Mouse (Mus musculus): ENCODE measurements around the gene Erich4. TPM values are rescaled to one million over a fixed set of nuclear protein-coding genes. Genes with fewer than 3 reads are reported as not detected.
A peak's percentile ranks its signal among the peaks of the same experiment; 100 is the strongest.

Erich4 gene
- polyA plus RNA-seq, 1 experiment from 2014 or later = not detected

DNA sequence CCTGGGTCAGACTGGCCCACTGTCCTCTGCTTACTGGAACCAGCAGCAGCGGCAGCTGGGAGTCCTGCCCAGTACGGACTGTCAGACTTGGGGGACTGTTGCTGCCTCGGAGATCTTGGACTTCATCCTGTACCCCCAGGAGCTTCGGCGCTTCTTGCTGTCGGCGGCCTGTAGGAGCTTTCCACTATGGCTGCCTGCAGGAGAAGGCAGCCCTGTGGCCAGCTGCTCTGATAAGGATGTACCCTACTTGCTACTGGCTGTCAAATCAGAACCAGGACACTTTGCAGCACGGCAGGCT is 12.6 kb upstream of the Erich4 start:
- H3K36me3 ChIP-seq (replicated peaks; ENCODE audit: control insufficient read depth, insufficient read depth, low read depth, low read length) = no peaks in the 10 kb centered on the region
- 53% methylated on average over 8 of the region's 8 CpGs for WGBS
- H3K27me3 ChIP-seq (ENCODE audit: control insufficient read depth, insufficient read depth, low read length) = no peaks in the 10 kb centered on the region; the same call in 1 of the 2 replicates
- no peak overlapping the region for H3K4me3 ChIP-seq (ENCODE audit: low read depth, low read length)
- no peaks in the 10 kb centered on the region for H3K9me3 ChIP-seq (replicated peaks; ENCODE audit: control insufficient read depth, low read length)
- H3K4me2 ChIP-seq (ENCODE audit: low read depth, low read length) = peak overlapping the region; percentile 68
- no peak overlapping the region for H3K27ac ChIP-seq (replicated peaks; ENCODE audit: low read depth, low read length)
- H3K4me1 ChIP-seq (ENCODE audit: control insufficient read depth, insufficient read depth, low read length) = no peaks in the 10 kb centered on the region
- DNase-seq (ENCODE audit: low spot score) (no peak), ATAC-seq (replicated peaks; ENCODE audit: insufficient number of reproducible peaks, low FRiP score, low TSS enrichment, low read depth) (no peak)
- H3K9ac ChIP-seq (replicated peaks; ENCODE audit: low read length) = no peak overlapping the region; the same call in 1 of the 2 replicates

DNA sequence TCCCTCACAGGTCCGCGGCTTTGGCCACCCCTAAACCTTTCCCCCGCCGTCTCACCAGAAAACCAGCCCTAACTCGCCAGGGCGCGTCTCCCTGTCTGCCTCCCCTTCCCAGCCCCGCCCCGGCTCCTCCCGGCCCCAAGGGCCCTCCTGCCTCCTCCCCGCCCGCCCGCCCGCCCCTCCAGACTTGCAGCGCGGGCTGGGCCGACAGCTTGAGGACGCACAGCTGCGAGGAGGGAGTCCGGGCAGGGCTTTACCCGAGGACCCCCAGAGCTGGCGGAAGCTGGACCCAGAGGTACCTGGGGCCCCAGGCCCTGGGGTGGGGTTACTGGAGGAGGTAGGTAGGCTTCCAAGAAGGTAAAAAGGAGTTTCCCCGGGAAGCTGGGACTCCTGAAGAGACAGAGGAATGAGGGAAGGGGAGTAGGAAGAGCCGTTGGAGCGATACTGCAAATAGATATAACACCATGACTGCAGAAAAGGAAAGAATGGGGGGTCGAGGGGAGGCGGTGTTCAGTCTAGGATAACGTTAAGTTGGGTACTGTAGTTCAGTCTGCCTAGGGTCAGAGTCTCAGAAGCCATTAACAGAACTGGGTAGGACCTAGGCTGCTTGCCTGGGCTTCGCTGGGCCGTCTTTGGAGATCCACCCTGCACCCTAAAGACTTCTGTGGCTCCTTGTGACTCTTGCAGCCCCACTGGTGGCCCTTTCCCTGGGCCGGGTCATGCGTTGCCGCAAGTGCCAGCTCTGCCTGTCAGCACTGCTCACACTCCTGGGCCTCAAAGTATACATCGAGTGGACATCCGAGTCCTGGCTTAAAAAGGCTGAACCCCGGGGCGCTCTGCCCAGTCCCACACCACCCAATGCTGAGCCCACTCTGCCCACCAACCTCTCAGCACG is 12.0 kb upstream of the Erich4 start:
- ATAC-seq (replicated peaks; ENCODE audit: insufficient number of reproducible peaks, low FRiP score, low TSS enrichment, low read depth) = no peak
- 18% methylated on average over 37 of the region's 38 CpGs for WGBS
- Histone ChIP-seq H3K36me3 (replicated peaks; ENCODE audit: control insufficient read depth, insufficient read depth, low read depth, low read length) (no peaks in the 10 kb centered on the region), H3K27ac (replicated peaks; ENCODE audit: low read depth, low read length) (no peak overlapping the region), H3K9me3 (replicated peaks; ENCODE audit: control insufficient read depth, low read length) (no peaks in the 10 kb centered on the region), H3K4me3 (ENCODE audit: low read depth, low read length) (peak overlapping the region; percentile 20), H3K27me3 (ENCODE audit: control insufficient read depth, insufficient read depth, low read length) (no peaks in the 10 kb centered on the region; the same call in 1 of the 2 replicates), H3K4me1 (ENCODE audit: control insufficient read depth, insufficient read depth, low read length) (no peaks in the 10 kb centered on the region), H3K4me2 (ENCODE audit: low read depth, low read length) (peak overlapping the region; percentile 68), H3K9ac (replicated peaks; ENCODE audit: low read length) (peak overlapping the region; percentile 43)
- DNase-seq (ENCODE audit: low spot score) = peak; percentile 61

DNA sequence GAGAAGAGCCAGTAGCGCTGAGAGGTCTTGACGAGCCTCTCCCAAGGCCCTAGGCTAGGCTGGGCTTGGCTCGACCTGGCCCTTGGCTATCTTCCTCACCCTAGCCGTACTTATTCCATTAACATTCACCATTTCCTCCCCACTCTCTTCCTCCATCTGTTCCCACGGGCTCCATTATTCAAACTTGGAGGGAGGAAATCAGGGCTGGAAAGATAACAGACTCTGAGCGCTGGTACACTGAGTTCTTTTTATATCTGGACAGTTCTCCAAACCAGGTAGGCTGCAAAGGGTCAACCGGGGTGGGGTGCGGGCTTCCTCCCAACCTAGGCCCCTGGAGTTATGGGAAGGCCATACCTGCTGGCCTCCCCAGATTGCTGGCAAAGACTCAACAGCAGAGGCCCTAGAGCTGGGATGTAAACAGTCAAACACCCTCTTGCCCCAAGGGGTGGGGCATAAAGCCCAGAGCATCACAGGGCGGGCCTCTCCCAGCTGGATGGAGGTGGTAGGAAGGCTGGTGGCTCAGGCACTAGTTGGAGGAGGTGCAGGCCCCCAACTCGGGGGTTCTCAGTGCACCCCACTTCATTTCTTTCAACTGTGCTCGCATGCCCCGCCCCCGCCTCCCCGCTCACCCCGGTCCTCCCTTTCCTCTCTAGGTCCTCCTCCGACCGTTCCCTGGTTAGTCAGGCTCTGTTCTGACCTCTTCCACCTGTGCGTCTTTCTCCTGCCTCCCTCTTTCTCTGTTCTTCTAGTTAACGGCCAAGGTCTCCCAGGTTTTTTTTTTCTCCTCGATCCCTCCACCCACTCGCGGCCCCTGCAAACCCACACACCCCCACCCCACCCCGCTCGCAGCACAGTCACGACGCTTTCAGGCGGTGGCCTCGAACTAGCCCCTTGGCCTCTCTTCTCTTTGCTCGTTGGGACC is 11.1 kb upstream of the Erich4 start, which contains the start of gene B3gnt8:
B3gnt8 (plus strand) TSS at position 146 of the 922 bp plus-strand sequence.
- H3K4me1 ChIP-seq (ENCODE audit: control insufficient read depth, insufficient read depth, low read length) = no peaks in the 10 kb centered on the region
- H3K9me3 ChIP-seq (replicated peaks; ENCODE audit: control insufficient read depth, low read length) = no peaks in the 10 kb centered on the region
- H3K36me3 ChIP-seq (replicated peaks; ENCODE audit: control insufficient read depth, insufficient read depth, low read depth, low read length) = no peaks in the 10 kb centered on the region; the same call in 1 of the 2 replicates
- H3K27ac ChIP-seq (replicated peaks; ENCODE audit: low read depth, low read length) = no peak within 1 kb of the TSS
- peak within 1 kb of the TSS; percentile 20 for H3K4me3 ChIP-seq (ENCODE audit: low read depth, low read length)
- 18% methylated on average over 29 of the region's 29 CpGs for WGBS
- no peaks in the 10 kb centered on the region; the same call in 1 of the 2 replicates for H3K27me3 ChIP-seq (ENCODE audit: control insufficient read depth, insufficient read depth, low read length)
- DNase-seq (ENCODE audit: low spot score) (no peak), ATAC-seq (replicated peaks; ENCODE audit: insufficient number of reproducible peaks, low FRiP score, low TSS enrichment, low read depth) (peak; percentile 33; the same call in 1 of the 2 replicates)
- peak within 1 kb of the TSS; percentile 43 for H3K9ac ChIP-seq (replicated peaks; ENCODE audit: low read length)
- H3K4me2 ChIP-seq (ENCODE audit: low read depth, low read length) = peak within 1 kb of the TSS; percentile 68

DNA sequence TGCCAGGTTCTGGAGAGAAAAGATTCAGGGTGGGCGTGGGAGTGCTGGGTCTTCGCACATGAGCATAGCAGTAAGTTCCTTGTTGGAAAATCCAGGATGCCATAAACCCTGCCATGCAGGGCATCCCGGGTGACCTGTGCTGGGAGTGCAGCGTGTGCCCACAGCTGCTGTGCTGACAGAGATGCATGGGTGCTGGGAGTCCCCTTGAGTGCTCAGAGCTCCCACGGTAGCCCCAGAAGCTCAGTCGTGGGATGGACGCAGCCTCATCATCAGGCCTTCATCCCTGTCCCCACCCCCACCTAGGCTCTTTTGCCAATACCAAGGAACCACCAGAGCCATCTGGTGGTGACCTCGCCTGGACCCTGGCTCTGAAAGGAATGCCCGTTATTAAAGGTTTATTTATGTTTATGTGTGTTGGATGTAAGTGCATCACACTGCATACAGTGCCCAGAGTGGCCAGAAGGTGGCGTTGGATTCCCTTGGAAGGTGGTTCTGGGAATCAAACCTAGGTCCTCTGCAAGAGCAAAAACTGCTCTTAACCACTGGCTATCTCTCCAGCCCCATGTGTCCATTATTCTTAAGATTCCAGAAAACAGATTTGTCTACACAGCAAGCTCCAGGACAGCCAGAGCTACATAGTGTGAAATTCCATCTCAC is 10.0 kb upstream of the Erich4 start:
- Histone ChIP-seq H3K27me3 (ENCODE audit: control insufficient read depth, insufficient read depth, low read length) (no peaks in the 10 kb centered on the region; the same call in 1 of the 2 replicates), H3K36me3 (replicated peaks; ENCODE audit: control insufficient read depth, insufficient read depth, low read depth, low read length) (no peaks in the 10 kb centered on the region; the same call in 1 of the 2 replicates), H3K27ac (replicated peaks; ENCODE audit: low read depth, low read length) (no peak overlapping the region), H3K9ac (replicated peaks; ENCODE audit: low read length) (no peak overlapping the region), H3K9me3 (replicated peaks; ENCODE audit: control insufficient read depth, low read length) (no peaks in the 10 kb centered on the region), H3K4me1 (ENCODE audit: control insufficient read depth, insufficient read depth, low read length) (no peaks in the 10 kb centered on the region), H3K4me3 (ENCODE audit: low read depth, low read length) (no peak overlapping the region), H3K4me2 (ENCODE audit: low read depth, low read length) (no peak overlapping the region)
- DNase-seq (ENCODE audit: low spot score) = peak; percentile 35
- no peak for ATAC-seq (replicated peaks; ENCODE audit: insufficient number of reproducible peaks, low FRiP score, low TSS enrichment, low read depth)
- WGBS = 80% methylated on average over 10 of the region's 10 CpGs

DNA sequence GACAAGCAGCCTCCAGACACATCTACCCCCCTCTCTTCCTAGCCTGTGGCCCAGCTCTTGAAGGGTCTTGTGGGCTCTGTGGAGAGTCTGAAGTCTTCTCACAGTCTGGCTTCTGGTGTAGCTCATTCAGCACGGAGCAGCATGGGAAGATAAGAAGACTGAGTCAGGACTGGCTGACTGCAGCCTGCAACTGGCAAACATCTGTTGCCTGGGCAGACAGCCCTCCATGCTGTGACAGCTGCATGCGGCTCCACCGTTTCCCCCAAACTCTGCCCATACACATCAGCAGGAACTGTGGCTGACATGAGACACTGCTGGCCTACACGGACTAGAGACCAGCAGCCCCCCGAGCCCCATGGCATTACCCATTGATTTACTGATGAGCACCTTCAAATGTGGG is 9.2 kb upstream of the Erich4 start:
- Histone ChIP-seq H3K9ac (replicated peaks; ENCODE audit: low read length) (no peak overlapping the region), H3K4me1 (ENCODE audit: control insufficient read depth, insufficient read depth, low read length) (no peaks in the 10 kb centered on the region), H3K9me3 (replicated peaks; ENCODE audit: control insufficient read depth, low read length) (no peaks in the 10 kb centered on the region), H3K4me3 (ENCODE audit: low read depth, low read length) (no peak overlapping the region), H3K27ac (replicated peaks; ENCODE audit: low read depth, low read length) (no peak overlapping the region), H3K4me2 (ENCODE audit: low read depth, low read length) (no peak overlapping the region), H3K36me3 (replicated peaks; ENCODE audit: control insufficient read depth, insufficient read depth, low read depth, low read length) (no peaks in the 10 kb centered on the region; the same call in 1 of the 2 replicates), H3K27me3 (ENCODE audit: control insufficient read depth, insufficient read depth, low read length) (no peaks in the 10 kb centered on the region; the same call in 1 of the 2 replicates)
- ATAC-seq (replicated peaks; ENCODE audit: insufficient number of reproducible peaks, low FRiP score, low TSS enrichment, low read depth) = no peak
- DNase-seq (ENCODE audit: low spot score) = no peak
- 82% methylated on average over 5 of the region's 5 CpGs for WGBS

DNA sequence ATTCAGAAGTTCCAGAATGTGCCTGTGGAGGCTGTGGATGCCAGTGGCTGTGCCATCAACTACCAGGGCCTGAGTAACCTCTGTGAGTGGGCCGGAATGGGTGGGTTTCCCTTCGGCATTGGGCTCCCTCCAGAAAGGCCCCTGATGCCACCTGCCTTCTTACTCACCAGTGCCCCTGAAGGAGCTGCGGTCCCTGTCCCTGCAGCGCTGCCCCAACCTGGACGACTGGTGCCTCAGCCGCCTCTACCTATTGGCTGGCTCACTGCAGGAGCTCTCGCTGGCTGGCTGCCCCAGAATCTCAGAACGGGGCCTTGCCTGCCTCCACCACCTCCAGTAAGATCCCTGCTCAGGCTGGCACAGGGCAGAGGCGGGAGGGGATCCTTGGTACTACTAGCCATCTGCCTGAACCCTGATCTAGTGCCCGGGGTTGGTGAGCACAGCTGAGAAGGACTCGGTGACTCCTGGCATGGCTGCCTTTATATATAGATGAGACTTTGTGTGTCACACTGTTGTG is 8.2 kb upstream of the Erich4 start:
- 90% methylated on average over 11 of the region's 11 CpGs for WGBS
- DNase-seq (ENCODE audit: low spot score) = no peak
- no peak overlapping the region for H3K4me2 ChIP-seq (ENCODE audit: low read depth, low read length)
- no peaks in the 10 kb centered on the region for H3K4me1 ChIP-seq (ENCODE audit: control insufficient read depth, insufficient read depth, low read length)
- no peak overlapping the region for H3K27ac ChIP-seq (replicated peaks; ENCODE audit: low read depth, low read length)
- H3K36me3 ChIP-seq (replicated peaks; ENCODE audit: control insufficient read depth, insufficient read depth, low read depth, low read length) = no peaks in the 10 kb centered on the region; the same call in 1 of the 2 replicates
- H3K9me3 ChIP-seq (replicated peaks; ENCODE audit: control insufficient read depth, low read length) = no peaks in the 10 kb centered on the region
- no peak overlapping the region for H3K4me3 ChIP-seq (ENCODE audit: low read depth, low read length)
- H3K9ac ChIP-seq (replicated peaks; ENCODE audit: low read length) = no peak overlapping the region
- ATAC-seq (replicated peaks; ENCODE audit: insufficient number of reproducible peaks, low FRiP score, low TSS enrichment, low read depth) = no peak
- H3K27me3 ChIP-seq (ENCODE audit: control insufficient read depth, insufficient read depth, low read length) = no peaks in the 10 kb centered on the region; the same call in 1 of the 2 replicates

DNA sequence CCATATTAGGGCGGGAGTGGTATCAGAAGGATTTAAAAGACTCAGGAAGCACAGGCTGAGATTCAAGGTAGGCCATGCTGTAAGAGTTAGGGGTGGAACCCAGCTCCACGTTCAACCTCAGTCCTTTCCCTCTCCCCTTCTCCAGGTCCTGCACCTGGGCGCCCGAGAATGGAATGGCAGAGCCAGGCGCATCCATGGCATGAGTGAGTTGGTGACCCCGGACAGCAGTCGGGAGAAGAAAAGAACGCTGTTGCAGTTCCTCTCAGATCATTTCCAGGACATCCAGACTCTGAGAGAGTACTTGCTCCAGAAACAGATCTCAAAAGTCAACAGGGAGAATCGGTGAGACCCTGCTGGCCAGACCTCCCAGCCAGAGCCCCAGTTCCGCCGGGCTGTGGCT is 5.1 kb upstream of the Erich4 start:
- no peak for DNase-seq (ENCODE audit: low spot score)
- Histone ChIP-seq H3K4me2 (ENCODE audit: low read depth, low read length) (no peak overlapping the region), H3K27me3 (ENCODE audit: control insufficient read depth, insufficient read depth, low read length) (no peaks in the 10 kb centered on the region), H3K9ac (replicated peaks; ENCODE audit: low read length) (no peak overlapping the region), H3K27ac (replicated peaks; ENCODE audit: low read depth, low read length) (no peak overlapping the region), H3K9me3 (replicated peaks; ENCODE audit: control insufficient read depth, low read length) (no peaks in the 10 kb centered on the region), H3K4me3 (ENCODE audit: low read depth, low read length) (no peak overlapping the region), H3K4me1 (ENCODE audit: control insufficient read depth, insufficient read depth, low read length) (no peaks in the 10 kb centered on the region), H3K36me3 (replicated peaks; ENCODE audit: control insufficient read depth, insufficient read depth, low read depth, low read length) (no peaks in the 10 kb centered on the region; the same call in 1 of the 2 replicates)
- WGBS = 93% methylated on average over 11 of the region's 11 CpGs
- ATAC-seq (replicated peaks; ENCODE audit: insufficient number of reproducible peaks, low FRiP score, low TSS enrichment, low read depth) = no peak

All from embryonic facial prominence, embryonic 11.5 days (tissue).